Mouse (Mus musculus): Measurements from ENCODE around the gene Pkn3.

DNA sequence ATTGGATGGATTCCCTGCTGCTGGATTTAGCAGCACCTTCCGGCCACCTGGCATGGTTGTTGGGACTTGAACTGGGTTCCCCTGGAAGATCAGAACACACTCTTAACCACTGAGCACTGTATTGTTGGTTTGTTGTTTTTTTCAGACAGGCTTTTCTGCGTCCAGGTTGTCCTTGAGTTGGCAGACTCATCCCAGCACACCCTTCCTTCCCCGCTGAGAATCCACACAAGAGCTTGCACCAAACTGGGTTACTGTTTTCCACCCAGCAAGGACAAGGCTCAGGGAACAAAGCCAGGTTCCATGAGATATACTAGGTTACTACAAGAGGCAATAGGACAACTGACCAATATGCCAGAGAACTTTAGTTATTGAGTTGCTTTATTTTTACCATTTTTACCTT lies 20.7 kb upstream of the Pkn3 start:
- TF ChIP-seq POLR2A (IDR thresholded peaks at IDR 0.05; ENCODE audit: insufficient read depth, low read length): no peak
- TF ChIP-seq CTCF (IDR thresholded peaks at IDR 0.05; ENCODE audit: low read depth, low read length): no peak
- TF ChIP-seq EP300 (IDR thresholded peaks at IDR 0.05; ENCODE audit: insufficient read depth, low read depth, low read length): no peak
